Mouse (Mus musculus): ENCODE measurements around the gene Gm42878.

Gene Gm42878

DNA sequence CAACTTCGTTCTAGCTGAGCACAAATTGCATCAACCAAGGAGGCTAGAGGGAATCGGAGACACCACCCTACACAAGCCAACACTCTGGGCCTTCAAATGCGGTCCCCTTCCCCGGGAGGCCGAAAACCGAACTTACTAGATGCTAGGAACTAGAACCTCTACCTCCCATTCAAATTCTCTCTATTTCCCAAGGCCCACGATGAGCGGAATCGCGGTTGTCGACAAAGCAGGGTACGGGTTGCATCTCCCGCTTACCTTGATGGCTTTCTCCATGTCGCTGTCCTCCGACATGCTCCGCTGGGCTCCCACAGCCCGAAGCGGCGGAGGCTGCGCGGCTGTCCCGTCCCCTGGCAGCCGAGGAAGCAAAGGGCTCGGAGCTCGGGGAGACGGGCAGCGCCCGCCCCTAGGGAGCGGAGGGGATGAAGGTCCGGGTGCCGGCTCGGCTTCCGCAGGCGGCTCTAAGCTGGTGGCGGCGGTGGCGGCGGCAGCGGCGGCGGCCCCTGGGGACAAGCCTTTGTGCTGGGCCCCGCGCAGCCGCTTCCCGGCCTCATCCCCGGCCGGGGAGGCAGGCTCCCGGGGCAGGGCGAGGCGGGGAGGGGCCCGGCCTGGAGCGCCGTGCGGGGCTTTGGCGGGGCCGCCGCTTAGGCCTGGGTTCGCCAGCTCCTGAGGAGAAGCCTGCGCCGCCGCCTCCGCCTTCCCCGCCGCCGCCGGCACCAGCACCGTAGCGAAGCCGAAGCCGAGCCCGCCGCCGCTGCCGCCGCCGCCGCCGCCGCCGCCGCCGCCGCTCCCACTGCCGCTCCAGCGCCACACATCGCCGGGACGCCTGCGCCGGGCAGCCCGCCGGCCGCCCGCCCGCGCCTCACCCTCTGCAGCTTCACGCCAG, at the start of gene Gm42878, which contains the start of gene Adam1a:
Gene Gm42878, minus strand, starts transcription at position 573 of the 883 bp plus-strand sequence.
Gene Adam1a, minus strand, starts transcription at position 573 of the 883 bp plus-strand sequence.
- DNase-seq: peak in 1 of 2 experiments; percentile 56

DNA sequence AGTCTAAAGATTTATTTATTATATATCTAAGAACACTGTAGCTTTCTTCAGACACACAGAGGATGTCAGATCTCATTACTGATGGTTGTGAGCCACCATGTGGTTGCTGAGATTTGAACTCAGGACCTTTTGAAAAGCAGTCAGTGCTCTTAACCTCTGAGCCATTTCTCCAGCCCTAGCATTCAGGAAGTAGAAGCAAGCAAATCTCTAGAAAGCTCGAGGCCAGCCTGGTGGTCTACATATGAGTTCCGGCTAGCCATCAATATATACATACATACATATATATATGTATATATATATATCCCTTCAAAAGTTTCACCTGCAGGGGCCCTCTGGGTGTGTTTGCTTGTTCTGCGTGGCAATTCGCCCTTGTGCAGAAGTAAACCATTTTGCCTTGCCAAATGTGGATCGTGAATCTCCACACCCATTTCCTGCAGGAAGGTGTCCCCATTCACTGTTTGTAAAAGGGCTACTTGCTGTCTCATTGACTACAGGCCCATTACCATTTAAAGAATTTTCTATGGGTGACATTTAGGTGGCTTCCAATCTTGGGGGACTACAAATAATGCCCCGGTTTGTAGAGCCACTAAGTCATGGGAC, 49.5 kb upstream of the Gm42878 start:
- DNase-seq: no peak

DNA sequence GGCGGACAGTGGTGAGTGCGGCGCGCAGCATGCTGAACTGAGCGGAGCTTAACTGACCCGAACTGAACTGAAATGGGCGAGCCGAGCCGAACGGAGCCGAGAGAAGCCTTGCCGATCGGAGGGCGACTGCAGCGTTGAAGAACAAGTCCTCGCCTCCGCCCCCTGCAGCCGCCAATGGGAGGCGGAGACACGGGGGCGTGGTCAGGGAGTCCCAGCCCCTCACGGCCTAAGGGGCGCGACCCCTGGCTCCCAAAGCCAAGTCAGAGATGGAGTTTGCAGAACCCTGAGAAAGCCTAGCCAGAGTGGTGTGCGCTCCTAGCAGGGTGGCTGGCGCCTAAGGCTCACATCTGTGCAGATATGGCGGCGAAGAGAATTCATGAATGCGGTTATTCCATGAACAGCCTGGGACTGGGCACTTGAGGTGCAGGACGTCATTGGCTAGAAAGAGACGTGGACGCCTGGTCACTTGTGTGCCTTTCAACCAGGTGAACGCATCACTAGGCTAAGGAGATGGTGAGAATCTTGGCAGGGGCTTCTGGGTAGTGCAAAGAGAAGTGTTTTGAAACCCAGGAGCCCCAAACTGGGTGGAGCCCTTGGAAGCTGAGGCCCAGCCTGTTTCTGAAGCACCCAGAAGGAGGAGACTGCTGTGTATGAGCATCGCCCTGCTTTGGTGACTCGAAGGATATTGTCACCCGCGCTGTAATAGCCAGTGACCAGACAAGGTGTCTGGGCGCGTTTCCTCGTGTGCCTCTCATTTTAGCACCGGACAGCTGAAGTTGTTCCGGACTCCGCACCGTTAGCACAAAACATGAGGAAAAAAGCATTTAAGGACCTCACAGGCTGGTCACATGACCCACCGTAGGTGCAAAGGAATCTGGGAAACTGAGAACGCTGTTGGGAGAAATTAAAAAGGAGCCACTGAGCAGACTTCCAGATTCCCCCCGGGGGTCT, 48.4 kb upstream of the Gm42878 start, which contains the start of gene Aldh2:
Gene Aldh2, minus strand, starts transcription at position 374 of the 951 bp plus-strand sequence.
- peak; percentile 70 to 71 for DNase-seq

DNA sequence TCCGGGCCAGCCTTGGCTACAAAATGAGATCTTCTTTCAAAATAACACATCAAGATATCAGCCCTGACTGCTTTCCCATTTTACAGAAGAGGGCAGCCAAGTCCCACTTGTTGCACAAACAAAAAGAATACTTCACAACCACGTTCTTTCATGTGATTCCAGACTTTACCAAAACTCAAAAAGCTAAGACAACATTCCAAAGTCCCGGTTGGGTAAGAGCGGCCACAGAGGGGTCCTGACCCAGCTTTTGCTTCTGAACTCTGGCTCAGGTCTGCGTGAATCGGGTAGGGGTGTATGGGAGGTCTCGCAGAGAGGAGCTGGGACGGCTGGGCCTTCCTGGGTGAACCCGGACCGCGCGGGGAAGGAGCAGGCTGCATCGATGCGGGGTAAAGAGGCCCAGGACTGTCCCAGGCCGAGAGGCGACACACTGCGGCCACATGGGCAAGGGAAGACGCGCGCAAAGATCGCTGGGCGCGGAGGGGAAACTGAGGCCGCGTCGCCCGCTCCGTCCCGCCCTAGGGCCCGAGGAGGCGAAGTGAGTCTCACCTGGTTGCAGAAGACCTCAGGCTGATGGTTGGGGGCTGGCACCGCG, 47.6 kb upstream of the Gm42878 start:
- DNase-seq: peak in 1 of 2 experiments; percentile 20

DNA sequence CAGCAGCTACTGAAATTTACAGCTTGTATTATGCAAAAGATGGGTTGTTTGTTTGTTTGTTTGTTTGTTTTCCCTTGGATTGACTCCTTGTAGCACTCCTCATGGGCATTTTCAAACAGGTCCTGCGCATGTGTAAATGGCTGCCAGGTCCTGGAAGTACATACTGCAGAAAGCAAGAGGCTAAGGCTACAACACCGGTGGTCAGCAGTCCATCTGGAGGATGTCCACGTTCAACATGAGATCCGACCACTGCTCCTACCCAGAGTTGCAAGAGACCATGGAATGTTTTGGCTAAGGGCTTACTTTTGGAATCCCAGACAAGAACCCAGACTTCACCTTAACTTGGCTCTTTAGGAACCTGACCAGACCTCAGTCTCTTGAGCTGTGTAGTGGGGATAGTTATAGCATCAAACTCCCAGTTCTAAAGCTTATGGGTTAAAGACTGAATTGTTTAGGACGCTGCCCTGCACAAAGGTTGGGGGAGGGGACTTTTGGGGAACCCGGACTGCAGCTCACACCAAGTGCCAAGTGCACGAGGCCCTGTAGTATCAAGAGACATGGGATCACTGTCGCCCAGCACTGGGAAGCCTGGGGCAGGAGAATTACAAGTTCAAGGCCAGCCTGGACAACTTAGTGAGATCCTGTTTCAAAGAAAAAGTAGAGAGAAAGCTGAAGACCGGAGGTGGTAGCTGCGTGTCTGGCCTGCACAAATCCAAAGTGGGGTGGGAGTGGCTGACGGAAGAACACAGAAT, 47.0 kb upstream of the Gm42878 start:
- no peak for DNase-seq

DNA sequence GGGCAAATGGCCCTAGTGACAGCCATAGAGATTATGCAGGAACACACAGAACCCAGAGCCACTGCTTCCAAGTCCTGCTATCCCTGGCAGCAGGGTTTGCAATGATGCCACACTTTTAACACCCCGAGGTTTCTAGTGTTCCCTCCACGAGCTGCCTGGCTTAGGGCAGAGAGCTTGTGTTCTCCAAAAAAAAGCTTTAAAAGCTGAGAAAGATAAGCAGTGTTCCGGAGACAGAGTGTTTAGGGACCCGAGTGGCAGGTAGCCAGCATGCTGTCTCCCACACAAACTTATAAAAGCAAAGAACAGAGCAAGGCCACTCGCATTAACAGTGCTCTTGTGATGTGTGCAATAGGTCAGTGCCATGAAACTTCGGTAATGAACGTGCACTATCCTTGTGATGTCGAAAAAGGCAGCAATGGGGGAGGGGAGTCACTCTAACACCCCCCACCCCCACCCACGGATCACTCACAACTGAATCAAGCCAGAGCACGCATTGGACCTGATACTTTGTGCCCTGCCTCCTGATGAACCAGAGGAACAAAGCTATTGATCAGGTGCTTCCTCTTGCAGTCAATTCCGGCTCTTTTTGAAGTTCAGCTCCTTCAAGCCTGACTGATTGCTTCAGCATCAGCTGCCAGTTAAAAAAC, 46.3 kb upstream of the Gm42878 start:
- DNase-seq: no peak

DNA sequence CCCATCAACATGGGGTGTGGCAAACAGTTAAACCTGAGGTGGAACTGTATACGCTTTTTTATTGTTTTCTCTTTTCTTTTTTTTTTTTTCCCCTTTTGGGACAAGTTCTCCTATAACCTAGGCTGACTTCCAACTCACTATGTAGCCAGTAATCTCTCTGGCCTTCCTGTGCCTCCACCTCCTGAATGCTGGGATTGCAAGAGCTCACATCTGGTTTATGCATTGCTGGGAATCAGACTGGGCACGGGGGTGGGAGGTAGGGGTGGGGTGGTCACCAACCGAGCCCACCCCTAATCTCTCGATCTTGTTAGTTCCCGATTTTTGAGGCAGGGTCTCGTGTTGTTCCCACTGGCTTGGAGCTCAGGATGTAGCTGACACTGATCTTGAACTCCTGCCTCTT, 44.6 kb upstream of the Gm42878 start:
- no peak for DNase-seq

DNA sequence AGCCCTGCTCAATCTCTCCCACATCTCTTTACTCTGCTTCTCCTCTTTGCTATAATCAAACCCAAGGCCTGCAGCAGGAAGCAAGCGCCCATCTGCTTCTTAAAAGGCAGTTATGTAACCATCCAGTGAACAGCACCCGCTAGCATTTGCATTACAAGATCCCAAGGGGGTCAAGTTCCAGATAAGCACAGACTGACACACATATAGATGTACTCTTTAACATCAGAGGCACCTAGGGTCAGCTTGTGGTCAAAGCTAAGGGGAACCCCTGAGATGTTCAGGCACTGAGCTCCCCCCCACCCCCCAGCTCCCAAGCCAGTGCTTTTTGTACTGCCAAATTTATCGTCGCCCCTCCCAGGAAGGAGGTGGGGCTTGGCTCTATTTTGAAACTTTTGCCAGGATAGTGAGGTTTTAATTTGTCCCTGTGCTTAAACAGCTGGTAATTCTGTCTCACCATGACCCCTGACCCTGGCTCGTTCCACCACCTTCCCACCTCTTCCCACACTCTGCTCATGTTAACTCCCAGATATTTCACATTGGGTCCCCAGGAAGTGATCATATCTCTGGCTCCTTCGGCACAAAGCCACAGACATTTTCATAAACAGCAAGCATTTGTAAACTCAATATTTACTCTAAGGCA, 41.2 kb upstream of the Gm42878 start:
- DNase-seq: no peak

DNA sequence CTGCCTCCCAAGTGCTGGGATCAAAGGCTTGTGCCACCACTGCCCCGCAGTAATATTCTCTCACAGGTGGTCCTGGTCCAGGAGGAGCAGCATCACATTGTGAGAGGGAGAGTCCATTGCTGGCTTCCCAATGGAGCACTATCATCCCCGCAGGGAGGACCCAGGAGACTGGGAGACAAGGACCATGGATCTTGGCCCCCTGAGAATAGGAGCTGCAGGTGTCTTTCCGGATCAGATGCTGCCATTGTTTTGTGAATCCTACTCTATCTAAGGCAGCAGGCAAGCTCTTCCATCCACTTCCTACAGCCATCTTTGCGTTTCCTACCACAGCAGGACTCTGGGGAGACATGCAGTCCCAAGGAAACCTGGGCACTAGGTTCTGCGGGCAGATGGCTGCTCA, 40.4 kb upstream of the Gm42878 start:
- DNase-seq: no peak

DNA sequence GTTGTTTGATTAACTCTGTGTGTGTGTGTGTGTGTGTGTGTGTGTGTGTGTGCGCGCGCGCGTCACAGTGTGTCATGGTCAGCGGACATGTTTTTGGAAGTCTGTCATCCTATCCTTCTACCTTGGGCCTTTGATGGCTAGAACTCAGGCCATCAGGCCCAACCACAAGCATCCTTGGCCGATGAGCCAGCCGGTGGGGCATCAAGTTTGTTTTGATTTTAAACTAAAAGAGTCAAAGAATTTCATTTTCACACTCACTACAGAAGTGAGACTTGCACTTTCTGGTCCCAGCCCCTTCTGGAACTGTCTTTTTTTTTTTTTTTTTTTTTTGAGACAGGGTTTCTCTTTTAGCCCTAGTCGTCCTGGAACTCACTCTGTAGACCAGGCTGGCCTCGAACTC, 39.7 kb upstream of the Gm42878 start:
- DNase-seq: no peak

DNA sequence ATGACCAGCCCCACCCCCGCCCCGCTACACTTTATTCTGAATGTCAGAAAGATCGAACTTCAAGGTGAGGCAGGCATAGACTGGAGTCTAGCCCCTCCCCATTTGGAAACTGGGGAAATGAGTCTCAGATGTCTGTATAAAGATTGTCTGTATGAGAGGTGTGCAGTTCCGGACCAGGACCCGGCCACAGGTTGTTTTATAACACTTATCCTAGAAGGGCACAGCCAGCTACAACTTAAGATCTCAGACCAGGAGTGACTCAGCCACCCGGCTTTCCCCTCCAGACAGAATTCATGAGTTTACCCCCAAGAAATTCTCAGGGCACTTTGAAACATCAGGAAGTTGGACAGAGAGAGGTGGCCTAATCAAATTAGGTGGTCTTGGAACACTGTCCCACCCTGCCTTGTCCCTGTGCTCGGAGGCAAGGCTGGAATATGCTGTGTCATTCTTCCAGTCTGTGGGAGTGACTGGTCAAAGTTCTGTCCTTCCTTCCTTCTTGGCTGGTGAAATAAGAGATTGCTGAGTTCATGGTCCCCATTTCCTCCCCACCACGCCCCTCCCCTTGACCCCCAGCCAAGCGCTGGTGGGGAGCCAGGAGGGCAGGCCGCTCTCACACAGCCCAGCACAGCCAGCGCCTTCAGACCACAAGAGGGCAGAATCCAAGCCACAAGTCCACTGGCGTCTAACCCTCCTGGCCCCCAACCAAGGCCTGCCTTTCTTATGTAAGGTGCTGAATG, 38.7 kb upstream of the Gm42878 start:
- DNase-seq: peak; percentile 59 to 83

DNA sequence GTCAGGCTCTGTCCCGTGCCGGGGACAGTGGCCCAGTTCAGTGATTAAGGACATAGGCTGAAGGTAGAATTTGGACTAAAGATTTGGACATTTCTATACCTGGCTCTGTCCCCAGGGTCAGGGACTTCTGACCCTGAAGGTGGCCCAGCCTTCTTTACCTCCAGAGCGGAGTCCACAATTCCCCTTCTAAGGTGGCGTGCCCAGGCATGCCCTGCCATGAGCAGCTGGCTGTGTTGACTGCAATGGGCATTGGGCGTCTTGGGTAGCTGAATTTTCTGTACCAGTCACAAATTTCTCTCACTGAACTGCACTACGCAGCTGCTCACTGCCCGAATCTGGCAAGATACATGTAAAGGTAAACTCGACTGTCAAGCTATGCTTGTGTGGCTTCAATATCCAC, 36.7 kb upstream of the Gm42878 start:
- no peak for DNase-seq

DNA sequence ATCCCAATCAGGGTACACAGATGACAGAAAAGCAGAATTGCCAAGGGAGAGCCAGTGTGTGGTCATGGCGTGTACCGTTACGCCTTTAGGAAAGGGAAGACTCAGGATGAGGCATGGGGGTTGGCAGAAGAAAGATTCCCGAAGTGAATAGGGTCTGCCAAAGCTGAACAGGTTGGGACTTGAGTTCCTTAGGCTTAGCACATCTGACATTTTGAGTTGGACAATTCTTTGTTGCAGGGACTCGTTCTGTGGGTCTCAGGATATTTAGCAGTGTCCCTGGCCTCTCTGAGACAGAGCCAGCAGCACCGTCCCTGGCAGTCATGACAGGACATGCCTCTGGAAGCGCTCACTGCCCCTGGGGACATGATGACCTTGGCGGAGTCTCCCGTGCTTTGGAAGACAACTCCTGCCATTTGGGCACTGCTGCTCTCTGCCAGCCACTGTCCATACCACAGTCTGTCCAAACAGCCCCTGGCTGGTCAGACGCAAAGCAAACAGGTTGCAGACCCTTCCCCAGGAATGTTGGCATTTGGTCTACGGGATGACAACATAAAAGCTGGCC, 31.7 kb upstream of the Gm42878 start:
- no peak for DNase-seq

DNA sequence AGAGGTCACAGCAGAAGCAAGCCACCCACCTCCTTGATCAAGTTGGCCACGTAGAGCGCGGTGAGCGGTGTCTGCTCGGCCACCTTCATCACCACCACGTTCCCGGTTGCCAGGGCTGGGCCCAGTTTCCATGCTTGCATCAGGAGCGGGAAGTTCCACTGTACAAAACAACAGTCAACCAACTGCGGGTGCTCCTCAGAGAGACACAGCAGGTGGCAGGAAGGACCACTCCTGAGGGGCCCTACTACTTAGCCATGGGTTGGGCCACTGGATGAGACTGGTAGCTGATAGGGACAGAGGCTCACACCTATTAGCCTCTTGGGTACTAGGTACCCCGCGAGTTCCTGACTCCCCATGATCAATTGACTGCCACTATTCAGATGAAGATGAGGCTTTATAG, 30.6 kb upstream of the Gm42878 start:
- no peak for DNase-seq

DNA sequence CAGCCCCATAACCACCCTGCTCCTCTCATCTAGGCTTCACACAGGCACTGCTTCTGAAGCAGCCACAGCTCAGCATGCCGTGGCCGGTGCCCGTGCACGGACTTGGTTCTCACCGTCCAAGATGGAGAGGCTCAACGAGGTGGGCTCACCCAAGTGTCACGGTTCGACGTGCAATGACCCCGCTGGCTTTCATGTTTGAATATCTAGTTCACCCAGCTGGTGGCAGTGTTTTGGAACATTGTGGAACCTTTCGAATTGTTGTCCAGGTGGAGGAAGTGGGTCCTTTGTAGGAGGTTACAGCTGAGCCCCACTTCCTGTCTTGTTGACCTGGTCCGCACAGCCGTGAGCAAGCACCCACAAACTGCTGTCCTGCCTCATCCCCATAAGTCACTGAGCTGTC, 28.9 kb upstream of the Gm42878 start:
- DNase-seq: no peak

DNA sequence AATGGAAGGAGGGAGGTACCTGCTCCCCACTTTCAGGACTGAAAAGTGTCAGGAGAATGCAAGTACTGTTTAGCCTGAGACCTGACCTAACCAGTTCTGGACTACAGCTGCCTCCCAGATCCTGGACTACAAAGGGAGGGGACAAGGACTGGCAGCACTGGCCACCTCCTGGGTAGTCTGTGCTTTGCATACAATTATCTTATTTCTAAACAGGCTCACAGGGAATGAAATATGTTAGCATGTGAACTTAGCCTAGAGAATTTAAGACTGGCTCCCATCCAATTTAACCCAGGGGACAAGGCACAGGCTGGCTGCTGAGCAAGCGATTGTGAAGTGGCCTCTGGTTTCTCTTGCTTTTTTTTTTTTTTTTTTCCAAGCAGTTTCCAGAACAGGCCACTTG, 25.5 kb upstream of the Gm42878 start:
- no peak for DNase-seq

DNA sequence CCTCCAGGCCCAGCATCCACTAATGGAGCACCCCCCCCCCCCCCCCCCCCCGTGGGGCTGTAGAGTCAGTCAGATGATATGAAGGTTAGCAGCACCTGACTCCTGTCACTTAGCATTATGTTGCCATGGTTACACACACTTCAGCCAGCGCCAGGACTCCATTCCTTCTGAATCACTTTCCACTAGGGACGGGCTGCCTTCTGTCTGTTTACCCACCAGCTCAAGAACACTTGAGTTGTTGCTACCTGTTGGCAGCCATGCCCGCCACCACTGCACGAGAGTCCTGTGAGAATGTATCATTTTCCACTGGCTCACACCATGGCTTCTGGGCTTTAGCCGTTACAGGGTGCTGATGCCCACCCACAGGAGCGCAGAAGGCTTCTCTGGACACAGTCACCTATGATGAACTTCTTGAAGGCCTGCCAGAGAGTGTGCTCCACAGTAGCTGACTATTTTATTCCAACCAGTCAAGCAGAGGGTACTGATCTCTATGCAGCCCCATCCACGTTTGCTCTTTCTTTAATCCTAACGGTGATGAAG, 24.7 kb upstream of the Gm42878 start:
- DNase-seq: no peak

DNA sequence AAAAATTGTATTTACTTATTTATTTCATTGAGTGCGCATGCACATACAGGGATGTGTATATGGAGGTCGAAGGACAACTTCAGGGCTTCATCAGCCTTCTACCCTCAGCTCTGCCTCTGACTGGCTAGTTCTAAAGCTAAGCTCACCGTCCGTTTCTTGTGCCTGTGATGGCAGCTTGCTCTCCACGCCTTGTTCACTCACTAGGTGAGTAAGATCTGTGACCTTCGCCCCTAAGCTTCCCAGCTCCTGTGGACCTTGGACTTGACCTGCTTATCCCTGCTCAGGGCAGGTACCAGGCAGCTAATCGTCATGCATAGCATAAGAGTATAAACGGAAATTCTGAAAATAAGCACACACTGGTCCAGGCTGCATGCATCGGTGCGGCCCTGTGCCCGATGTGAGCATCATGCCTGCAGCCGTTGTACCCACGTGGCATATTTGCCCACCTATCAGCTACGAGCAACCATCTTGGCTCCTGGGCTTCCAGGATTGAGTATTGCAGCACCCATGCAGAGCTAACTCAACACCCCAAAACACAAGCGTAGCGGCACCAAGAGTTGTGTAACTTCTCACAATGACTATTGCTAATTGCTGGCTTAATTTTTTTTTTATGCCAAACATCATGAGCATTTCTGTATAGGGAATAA, 20.9 kb upstream of the Gm42878 start:
- no peak for DNase-seq

DNA sequence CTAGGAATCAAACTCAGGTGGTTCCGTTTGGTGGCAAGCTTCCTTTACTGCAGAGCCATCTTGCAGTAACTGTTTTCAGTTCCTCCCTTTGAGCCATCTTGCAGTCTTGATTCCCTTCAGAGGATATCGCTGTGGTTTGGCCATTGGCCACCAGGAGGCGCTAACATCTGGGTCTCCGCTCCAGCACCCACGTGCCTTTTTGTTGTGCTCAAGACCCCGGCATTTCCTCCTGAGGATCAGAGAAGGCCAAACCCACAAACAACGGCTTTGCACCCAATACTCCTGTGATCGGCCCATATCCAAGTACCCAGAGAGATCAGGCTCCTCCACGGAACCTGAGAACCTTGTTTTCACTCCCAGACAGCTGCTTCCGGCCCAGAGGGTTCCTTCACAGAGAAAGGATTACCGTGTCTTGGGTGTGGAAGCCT, 19.2 kb upstream of the Gm42878 start:
- peak; percentile 74 to 87 for DNase-seq

Data from cerebellum, postnatal 14 days (tissue).